Mouse (Mus musculus) brain, embryonic 14.5 days (tissue): ENCODE results near the gene Ppp1r13b.

ENCODE experiments used
- CTCF ChIP-seq: fragments of 200-500 bp; IDR thresholded peaks from 2 replicates; pipeline ENCODE4 v1.5.1; 2012; ENCODE audit warnings: inconsistent platforms, mild to moderate bottlenecking, moderate library complexity, borderline replicate concordance; ENCODE audit not compliant: insufficient read depth, insufficient read length; ENCODE audit errors: extremely low read depth
- POLR2A ChIP-seq: fragments of 200-500 bp; IDR thresholded peaks from 2 replicates; pipeline ENCODE4 v1.6.1; 2012; ENCODE audit warnings: mild to moderate bottlenecking, inconsistent platforms, borderline replicate concordance; ENCODE audit not compliant: poor library complexity, insufficient read depth, insufficient read length, severe bottlenecking; ENCODE audit errors: extremely low read depth

DNA sequence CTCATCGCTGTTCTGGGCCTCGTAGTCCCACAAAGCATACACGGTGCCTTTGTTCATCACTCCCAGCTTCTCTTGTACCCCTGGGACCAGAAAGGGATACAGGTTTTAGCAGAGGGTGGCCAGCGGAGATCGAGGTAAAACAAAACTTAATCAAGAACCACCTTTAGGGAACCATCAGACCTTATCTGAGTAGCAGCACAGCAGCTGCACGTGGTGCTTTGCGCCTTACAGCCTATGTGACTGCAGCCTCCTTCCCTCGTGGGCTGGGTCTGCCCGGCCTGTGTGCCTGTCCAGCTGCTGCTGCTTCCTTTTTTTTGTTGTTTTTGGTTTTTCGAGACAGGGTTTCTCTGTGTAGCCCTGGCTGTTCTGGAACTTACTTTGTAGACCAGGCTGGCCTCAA, 77.5 kb downstream of the Ppp1r13b start:
- TF ChIP-seq CTCF: no peak
- no peak for TF ChIP-seq POLR2A
